Mouse (Mus musculus) embryo, embryonic 10 days (tissue): ENCODE measurements around the gene Scrn2.

Source experiments
- DNase-seq: peaks from one replicate; pipeline ENCODE4 v3.0.0-alpha.2; 2015; ENCODE audit warnings: low spot score

The Scrn2 gene

DNA sequence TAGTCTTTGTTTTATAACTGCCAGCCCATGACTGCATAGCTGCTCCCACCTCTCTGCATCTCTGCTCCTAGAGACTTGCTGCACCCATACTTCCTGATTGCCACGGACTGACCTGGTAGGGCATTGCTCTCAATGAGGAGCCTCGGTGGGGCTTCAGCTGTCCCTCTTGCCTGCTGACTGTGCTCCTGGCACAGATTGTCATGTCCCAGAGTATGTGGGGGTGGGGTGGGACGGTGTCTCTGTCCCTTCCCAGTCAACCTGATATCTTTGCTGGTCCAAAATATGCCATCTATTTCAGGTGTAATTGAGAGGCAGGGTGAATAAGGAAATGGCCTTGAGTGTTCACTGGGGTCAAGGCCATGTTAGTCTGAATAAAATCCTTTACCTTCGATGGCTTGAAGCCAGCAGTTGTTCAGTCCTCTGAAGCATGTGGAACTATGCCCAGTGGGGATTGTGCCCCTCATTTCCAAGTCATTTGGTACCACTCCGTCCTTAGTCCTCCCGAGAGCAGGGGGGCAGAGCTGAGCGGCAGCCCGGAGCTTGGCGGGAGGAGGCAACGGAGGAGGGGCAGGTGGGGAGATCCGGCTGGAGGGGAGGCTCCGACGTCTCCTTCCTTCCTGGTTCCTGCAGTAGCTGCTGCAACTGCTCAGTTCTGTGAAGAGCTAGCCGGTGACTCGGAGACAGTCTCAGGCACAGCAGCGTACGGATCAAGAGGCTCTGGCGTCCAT, 20.6 kb downstream of the Scrn2 start, which contains the start of gene Osbpl7:
Osbpl7 (plus strand) TSS at position 413 of the 728 bp plus-strand sequence.
- peak; percentile 85 for DNase-seq

DNA sequence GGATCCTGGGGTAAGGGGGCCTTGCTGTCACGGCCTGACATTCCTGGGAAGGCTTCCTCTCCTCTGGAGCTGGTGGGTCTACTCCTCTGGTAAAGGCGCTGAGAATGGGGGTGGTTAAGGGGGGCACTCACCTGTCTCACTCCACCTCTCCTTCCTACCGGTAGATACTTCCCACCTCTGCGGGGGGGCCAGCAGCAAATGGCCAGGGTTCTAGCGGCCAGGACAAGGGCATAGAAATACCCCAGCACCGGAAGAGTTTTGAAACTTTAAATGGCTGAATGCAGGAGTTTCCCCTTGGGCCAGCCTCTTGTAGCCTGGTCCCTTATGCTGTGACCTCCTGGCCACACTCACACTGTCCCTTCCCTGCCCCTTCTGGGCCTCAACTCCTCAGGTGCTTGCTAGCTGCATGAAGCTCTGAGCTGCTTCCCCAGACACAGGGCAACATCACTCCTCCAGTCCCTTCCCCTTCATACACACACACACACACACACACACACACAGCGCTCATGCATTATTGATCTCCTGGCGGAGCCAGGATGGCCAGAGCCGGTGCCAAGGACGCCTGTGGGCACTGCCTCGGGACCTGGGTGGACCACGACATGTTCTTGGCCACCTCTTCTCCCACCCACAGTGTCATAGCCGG, 21.3 kb downstream of the Scrn2 start:
- DNase-seq: no peak

DNA sequence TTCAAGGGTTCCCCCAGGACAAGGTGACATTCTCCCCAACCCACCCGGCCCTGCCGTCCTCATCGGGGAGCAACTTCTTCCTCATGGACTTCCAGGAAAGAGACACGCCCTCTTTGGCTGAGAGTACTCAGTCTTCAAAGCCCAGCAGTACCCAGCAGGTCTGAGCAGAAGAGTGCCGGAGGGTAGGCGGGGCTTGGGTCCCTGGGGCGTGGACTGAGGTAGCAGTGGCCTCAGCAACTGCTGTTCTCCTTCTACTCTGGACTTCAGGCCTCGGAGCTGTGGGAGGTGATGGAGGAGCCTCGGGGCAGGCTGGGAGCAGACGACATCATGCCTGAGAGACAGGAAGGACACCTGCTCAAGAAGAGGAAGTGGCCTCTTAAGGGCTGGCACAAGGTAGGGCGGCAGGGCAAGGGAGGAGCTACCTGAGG, 22.5 kb downstream of the Scrn2 start:
- DNase-seq: no peak

DNA sequence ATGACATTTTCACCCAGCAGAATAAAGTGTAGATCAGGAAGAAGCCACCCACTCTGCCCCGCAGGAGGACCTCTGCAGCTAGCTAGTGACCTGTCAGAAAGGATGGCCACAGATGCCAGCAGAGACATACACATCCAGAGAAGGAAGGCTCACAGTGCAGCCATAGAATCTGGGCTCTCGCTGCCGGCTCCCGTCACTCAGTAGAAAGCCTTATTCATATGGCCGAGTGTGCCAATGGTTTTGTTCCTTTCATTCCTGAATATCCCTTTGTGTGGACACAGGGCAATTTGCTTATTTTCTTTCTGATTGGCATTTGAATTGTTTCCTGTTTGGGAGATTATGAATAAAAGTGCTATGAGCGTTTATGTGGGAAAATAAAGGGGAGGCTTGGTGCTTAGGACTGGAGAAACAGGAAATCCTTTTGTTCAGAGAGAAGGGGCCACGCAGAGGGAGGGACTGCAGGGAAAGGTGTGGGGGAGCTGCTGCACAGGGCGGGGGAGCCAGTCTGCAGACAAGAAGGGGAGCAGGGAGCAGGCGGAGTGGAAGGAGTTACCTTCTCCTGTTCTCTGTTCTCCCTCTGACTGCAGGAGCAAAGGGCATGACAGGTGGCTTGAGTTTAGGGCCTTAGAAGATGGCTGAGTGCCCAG, 33.7 kb downstream of the Scrn2 start:
- no peak for DNase-seq

DNA sequence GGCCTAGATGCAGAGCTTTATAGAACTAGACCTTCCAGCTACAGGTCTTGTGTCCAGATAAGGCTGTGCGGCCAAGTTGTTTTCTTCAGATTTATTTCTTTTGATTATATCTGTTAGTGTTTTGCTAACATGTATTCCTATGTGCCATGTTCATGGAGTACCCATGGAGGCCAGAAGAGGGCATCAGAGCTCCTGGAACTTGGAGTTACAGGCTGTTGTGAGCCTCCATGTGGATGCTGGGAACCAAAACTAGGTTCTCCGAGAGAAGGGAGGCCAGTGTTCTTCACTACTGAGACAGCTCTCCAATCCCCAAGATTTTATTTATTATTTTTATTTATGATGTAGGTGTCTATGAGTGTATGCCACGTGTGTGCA, 34.2 kb downstream of the Scrn2 start:
- DNase-seq: no peak

DNA sequence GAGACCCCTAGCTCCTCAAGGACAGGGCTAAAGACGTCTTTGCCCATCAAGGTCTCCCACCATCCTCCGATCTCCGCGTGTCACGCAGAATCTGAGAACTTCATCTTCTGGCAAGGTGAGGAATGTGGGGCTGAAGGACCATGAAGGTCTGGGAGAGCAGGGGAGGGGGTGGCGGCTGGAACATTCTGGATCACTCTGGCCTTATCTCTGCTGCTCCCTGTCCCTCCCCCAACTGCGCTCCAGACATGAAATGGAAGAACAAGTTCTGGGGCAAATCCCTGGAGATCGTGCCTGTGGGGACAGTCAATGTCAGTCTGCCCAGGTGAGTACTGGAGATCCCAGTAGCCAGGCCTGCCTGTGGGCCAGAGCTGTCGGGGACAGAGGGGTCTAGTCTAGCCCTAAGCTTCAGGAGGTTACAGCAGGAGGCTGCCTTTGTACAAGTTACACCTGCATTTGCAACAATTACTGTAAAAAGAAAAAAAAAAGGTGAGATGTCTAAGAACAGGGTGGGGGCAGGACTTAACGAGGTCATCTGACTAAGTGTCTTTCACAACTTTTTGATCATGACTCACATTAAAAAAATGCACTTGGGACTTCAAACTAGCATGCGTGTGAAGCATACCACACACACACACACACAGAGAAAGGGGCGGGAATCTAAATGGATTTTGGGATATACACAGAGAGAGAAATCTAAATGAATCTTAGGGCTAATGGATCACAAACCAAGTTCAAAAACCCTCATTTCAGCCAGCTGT, 36.0 kb downstream of the Scrn2 start:
- no peak for DNase-seq

DNA sequence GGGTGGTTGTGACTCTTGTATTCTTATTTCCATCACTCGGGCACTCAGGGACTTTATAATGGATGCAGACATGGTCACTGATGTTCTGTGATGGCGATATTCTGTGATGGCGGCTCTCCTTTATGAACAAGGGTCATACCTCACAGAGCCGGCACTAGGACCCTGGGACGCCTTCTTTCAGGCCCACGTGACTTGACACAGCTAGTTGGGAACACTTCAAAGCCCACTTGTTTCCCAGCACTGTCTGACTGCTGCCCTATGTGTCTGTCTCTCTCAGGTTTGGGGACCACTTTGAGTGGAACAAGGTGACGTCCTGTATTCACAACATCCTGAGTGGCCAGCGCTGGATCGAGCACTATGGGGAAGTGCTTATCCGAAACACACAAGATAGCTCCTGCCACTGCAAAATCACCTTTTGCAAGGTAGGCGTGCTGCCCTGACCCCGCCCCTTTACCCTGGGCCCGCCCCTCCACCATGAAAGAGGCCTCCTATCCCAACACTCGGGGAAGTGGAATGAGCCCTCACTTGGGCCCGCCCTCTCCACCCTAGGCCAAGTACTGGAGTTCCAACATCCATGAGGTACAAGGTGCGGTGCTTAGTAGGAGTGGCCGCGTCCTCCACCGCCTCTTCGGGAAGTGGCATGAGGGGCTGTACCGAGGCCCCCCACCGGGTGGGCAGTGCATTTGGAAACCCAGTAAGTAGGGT, 37.1 kb downstream of the Scrn2 start:
- DNase-seq: peak; percentile 39

DNA sequence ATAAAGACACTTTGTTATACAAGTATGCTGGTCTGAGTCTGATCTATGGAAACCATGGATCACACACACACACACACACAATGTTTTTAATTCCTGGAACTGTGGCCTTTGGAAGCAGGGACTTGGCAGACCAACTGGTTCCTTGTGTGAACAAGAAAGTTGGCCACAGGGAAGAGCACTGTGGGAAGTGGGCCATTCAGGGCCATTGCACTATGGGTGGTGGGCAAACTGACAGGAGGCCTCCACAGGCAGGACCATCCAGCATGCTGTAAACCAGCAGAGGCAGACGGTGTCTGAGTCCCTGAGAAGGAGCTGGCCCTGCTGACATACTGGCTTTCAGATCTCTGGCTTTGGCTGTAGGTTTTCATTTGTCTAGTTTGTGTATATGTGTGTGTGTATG, 39.6 kb downstream of the Scrn2 start:
- DNase-seq: no peak

DNA sequence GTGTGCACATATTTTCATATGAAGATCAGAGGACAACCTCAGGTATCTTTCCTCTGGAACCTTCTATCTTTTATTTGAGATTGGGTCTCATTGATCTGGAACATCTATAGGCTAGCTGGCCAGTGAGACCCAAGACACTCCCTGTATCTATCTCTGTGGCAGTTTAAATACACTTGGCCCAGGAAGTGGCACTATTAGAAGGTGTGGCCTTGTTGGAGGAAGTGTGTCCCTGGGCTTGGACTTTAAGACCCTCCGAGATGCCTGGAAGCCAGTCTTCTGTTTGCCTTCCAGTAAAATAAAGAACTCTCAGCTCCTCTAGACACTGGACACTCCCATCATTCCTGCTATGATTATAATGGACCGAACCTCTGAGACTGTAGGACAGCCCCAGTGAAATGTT, 40.0 kb downstream of the Scrn2 start:
- no peak for DNase-seq

DNA sequence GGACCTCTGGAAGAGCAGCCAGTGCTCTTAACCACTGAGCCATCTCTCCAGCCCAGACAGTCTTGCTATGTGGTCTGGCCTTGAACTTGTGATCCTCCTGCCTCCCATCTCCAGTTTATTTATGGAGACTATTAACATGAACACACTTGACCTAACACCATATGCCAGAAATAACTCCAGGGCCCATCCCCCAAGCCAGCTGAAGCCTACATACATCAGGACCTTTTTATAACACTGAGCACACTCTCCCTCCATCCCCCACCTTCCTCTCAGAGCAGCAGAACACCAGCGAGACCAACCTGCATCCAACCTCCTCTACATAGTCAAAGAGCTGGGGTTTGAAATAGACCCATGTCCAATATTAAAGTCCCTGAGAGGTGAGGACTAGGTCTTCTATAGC, 41.4 kb downstream of the Scrn2 start:
- no peak for DNase-seq

DNA sequence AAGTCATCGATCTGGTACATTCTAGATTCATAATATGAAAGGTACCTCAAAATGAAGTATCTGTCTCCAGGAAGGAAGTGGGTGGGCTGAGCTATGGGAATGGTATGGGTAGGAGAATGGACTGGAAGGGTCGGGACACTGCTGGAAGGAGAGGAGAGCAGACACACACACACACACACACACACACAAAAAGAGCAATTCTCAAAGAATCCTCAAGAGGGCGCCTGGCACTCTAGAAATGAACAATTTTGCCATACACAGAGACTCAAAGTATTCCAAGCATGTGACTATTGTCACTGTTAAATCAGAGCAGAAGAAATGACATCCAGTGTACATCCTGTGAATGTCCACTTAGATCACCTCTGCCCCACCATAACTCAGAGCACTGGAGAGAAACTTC, 42.8 kb downstream of the Scrn2 start:
- peak; percentile 53 for DNase-seq

DNA sequence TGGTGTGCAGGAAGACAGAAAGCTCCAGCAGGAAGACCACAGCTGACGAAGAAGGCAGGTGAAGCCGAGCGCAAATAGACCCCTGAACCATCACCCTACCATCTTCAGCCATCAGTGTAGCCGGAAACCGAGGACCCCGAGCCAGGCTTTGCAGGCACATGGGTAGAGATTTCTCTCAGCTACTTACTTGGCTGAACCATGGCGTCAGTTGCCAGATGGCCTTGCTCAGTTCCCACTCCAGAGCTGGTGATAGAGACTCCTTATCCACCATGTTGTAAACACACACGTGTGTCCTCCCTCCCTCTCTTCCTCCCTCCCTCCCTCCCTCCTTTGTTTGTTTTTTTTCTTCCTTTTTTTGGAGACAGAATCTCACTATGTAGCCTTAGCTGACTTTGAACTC, 44.5 kb downstream of the Scrn2 start:
- DNase-seq: no peak

DNA sequence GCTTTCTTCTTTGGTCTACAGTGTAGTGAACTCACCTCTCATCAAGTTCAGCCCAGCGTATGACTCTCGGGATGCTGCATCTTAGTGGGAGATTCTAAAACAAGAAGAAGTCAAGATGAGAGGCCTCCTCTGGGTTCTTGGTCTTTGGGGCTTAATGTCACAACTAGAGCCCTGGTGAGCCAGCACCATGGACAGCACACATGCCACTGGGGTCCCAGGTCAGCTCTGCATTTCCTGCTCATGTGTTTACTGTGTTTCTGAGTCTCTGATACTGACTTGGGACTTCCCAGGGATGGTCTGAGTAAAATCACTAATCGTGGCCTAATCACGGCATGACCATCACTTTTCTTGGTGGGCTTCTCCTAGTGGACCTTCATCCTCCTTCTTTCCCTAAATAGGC, 49.0 kb downstream of the Scrn2 start:
- DNase-seq: peak; percentile 77

DNA sequence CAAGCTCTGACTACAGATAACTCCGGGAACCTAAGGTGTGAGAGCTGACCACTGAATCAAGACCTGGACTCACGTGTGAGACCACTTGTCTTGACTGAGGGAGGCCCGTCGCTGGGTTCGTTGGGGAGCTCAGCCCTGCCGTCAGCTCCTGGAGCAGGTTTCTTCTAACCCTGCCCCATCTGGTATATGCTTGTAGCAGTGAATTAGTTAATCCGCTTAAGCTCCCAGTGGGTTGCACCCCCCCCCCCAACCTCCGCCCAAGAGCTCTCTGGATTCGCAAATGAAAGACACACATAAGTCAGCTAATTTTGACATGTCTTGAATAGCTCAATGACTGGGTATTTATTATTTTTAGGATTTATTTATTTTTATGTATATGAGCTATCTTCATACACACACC, 50.6 kb downstream of the Scrn2 start:
- no peak for DNase-seq

DNA sequence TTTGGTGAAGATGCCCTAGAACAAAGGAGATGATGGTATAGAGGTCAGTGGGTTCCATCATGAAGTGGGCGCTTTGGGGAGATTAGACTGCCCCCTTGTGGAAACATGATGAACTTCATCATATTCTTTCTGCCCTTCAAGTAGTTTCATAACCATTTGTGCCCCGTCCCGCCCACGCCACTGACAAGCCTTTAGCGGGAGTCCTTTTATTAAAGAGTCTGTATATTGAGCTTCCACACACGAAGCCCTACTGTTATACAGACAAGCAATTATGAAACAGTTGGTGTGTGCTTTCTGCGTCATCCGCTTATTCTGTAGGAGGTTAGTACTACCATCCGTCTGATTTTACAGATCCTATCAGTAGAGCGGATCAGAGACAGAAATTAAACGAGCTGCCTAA, 53.2 kb downstream of the Scrn2 start:
- DNase-seq: peak; percentile 41
